Mouse (Mus musculus) megakaryocyte, embryonic 14.5 days (primary cell): ENCODE measurements around the gene 1810013L24Rik.
A peak's percentile ranks its signal among the peaks of the same experiment; 100 is the strongest.

ENCODE experiments used
- FLI1 ChIP-seq: IDR thresholded peaks from 2 replicates; pipeline ENCODE4 v1.6.1; 2012; ENCODE audit warnings: low read length, inconsistent platforms, mixed read lengths
- GATA1 ChIP-seq: IDR thresholded peaks from 3 replicates; pipeline ENCODE4 v1.6.1; 2012; ENCODE audit warnings: mixed read lengths, low read length, inconsistent platforms, borderline replicate concordance

DNA sequence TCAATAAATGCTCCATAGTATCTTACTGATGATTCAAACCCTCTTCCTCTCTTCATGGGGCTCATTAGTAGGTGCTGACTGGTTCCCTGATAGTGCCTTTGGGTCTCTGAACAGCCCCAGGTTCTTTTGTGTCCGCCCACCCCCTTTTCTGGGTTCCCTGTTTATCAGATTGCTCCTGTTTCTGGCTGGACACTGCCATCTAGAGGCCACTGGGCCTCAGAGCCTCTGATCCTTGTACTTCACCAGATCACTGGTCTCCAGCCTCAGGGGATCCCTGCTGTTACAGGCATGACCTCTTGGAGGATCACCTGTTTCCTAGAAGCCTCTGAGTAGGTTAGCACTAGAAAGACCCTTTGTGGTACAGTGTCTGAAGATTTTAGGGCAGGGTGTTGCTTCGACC is 39.8 kb downstream of the 1810013L24Rik start:
- TF ChIP-seq GATA1 (peak; percentile 84; the same call in 2 of the 3 replicates), FLI1 (no peak)
